Mouse (Mus musculus) limb, embryonic 12.5 days (tissue): Measurements from ENCODE around the gene Sf3a2. TPM values are rescaled to one million over a fixed set of nuclear protein-coding genes. Genes with fewer than 3 reads are reported as not detected.
"Not testable (repeated sequence)": the region's sequence is repeated elsewhere in the genome, so short reads cannot be mapped to it uniquely, and the experiment has no call there.

ENCODE experiments used
- ATAC-seq: fragments of 200-750 bp; cut with Nextera tagmentation; 2 replicates; pipeline ENCODE4 v1.8.0; 2017; ENCODE audit warnings: low read depth, moderate TSS enrichment; ENCODE audit not compliant: insufficient number of reproducible peaks, insufficient read depth, low FRiP score, low TSS enrichment
- H3K27ac ChIP-seq: fragments of 300-500 bp; sonication (generic); 2 replicates; pipeline ENCODE4 v1.5.1; 2016; ENCODE audit warnings: mild to moderate bottlenecking, moderate library complexity
- H3K27me3 ChIP-seq: fragments of 300-500 bp; sonication (generic); 2 replicates; pipeline ENCODE4 v1.6.1; 2016; ENCODE audit warnings: mild to moderate bottlenecking, moderate library complexity
- H3K36me3 ChIP-seq: fragments of 300-500 bp; sonication (generic); 2 replicates; pipeline ENCODE4 v1.6.1; 2016; ENCODE audit warnings: mild to moderate bottlenecking, moderate library complexity
- H3K4me1 ChIP-seq: fragments of 300-500 bp; sonication (generic); replicated peaks from 2 replicates; pipeline ENCODE4 v1.6.1; 2016
- H3K4me2 ChIP-seq: fragments of 300-500 bp; sonication (generic); 2 replicates; pipeline ENCODE4 v1.6.1; 2016; ENCODE audit warnings: mild to moderate bottlenecking, moderate library complexity
- H3K4me3 ChIP-seq: fragments of 300-500 bp; sonication (generic); replicated peaks from 2 replicates; pipeline ENCODE4 v1.5.1; 2016; ENCODE audit warnings: mild to moderate bottlenecking
- H3K9ac ChIP-seq: fragments of 300-500 bp; sonication (generic); replicated peaks from 2 replicates; pipeline ENCODE4 v1.6.1; 2016; ENCODE audit warnings: mild to moderate bottlenecking, moderate library complexity
- H3K9me3 ChIP-seq: fragments of 300-500 bp; sonication (generic); 2 replicates; pipeline ENCODE4 v1.6.1; 2016; ENCODE audit warnings: mild to moderate bottlenecking, moderate library complexity
- WGBS: fragments of 180-500 bp; shearing (Covaris S2); methylation state at CpG from one replicate; pipeline ENCODE4 v1.1.7; 2016; 5-methylcytosine and 5-hydroxymethylcytosine counted together
- polyA plus RNA-seq: library from polyadenylated mRNA; unstranded; fragments of >200 nt; fragmentation: Nextera tagmentation; extraction: Ambion mirVana; gene quantifications from 2 replicates; pipeline ENCODE4 v1.2.1, GENCODE M21; 2016

Sf3a2 gene
- polyA plus RNA-seq, 1 experiment from 2014 or later = 63.0 TPM

- peak overlapping the region; percentile 93 for H3K9ac ChIP-seq
- ATAC-seq = no peak
- peak overlapping the region; percentile 91 for H3K27ac ChIP-seq
- peak overlapping the region; percentile 77 for H3K4me3 ChIP-seq
- H3K27me3 ChIP-seq = no peaks in the 10 kb centered on the region
- peak overlapping the region; percentile 98 for H3K4me2 ChIP-seq
- H3K4me1 ChIP-seq = peaks cover 38% of the 10 kb centered on the region
- no peaks in the 10 kb centered on the region for H3K9me3 ChIP-seq
- WGBS = 7% methylated on average over 29 of the region's 29 CpGs
- peaks cover 27% of the 10 kb centered on the region for H3K36me3 ChIP-seq
Observed at GRCm38 (mm10) chr10:80827063-80827869, 29.3 kb downstream of the Sf3a2 start.

- H3K4me2 ChIP-seq = peak overlapping the region; percentile 98
- H3K4me1 ChIP-seq = peaks cover 38% of the 10 kb centered on the region
- peaks cover 27% of the 10 kb centered on the region for H3K36me3 ChIP-seq
- peaks cover 2% of the 10 kb centered on the region for H3K27me3 ChIP-seq
- no peak for ATAC-seq
- H3K9ac ChIP-seq = peak overlapping the region; percentile 93
- H3K27ac ChIP-seq = no peak overlapping the region
- peak overlapping the region; percentile 77 for H3K4me3 ChIP-seq
- no peaks in the 10 kb centered on the region for H3K9me3 ChIP-seq
- WGBS = 76% methylated on average over 10 of the region's 10 CpGs
Observed at GRCm38 (mm10) chr10:80827870-80828420, 29.9 kb downstream of the Sf3a2 start.

- H3K4me2 ChIP-seq = peak overlapping the region; percentile 98
- not testable (repeated sequence) for H3K27me3 ChIP-seq, H3K9me3 ChIP-seq, ATAC-seq, H3K27ac ChIP-seq, H3K9ac ChIP-seq
- H3K4me1 ChIP-seq = peaks cover 38% of the 10 kb centered on the region
- WGBS = 84% methylated on average over 8 of the region's 9 CpGs
- peak overlapping the region; percentile 77 for H3K4me3 ChIP-seq
- H3K36me3 ChIP-seq = peaks cover 27% of the 10 kb centered on the region
Observed at GRCm38 (mm10) chr10:80828587-80828986, 30.6 kb downstream of the Sf3a2 start.

- Histone ChIP-seq H3K4me2 (no peak overlapping the region), H3K36me3 (peaks cover 27% of the 10 kb centered on the region), H3K27ac (0 out of 2 replicates have a peak overlapping the region, but pooled peaks have one; percentile 12), H3K4me1 (peaks cover 39% of the 10 kb centered on the region), H3K9me3 (peaks cover 4% of the 10 kb centered on the region; the same call in 1 of the 2 replicates), H3K9ac (no peak overlapping the region), H3K27me3 (peaks cover 19% of the 10 kb centered on the region), H3K4me3 (peak overlapping the region; percentile 7; the same call in 1 of the 2 replicates)
- ATAC-seq = no peak
- WGBS = 73% methylated on average over 1 of the region's 1 CpGs
Observed at GRCm38 (mm10) chr10:80829359-80830278, 31.6 kb downstream of the Sf3a2 start.

GRCm38 (mm10) chr10:80831136-80831535 lies 33.1 kb downstream of the Sf3a2 start:
- Histone ChIP-seq H3K27ac (no peak overlapping the region), H3K4me3 (0 out of 2 replicates have a peak overlapping the region, but pooled peaks have one; percentile 9), H3K36me3 (peaks cover 27% of the 10 kb centered on the region), H3K9ac (no peak overlapping the region), H3K4me2 (0 out of 2 replicates have a peak overlapping the region, but pooled peaks have one; percentile 17), H3K9me3 (peaks cover 7% of the 10 kb centered on the region; the same call in 1 of the 2 replicates), H3K27me3 (peaks cover 34% of the 10 kb centered on the region), H3K4me1 (peaks cover 47% of the 10 kb centered on the region)
- 3% methylated on average over 9 of the region's 9 CpGs for WGBS
- no peak for ATAC-seq

GRCm38 (mm10) chr10:80832818-80833217 lies 34.8 kb downstream of the Sf3a2 start:
- H3K36me3 ChIP-seq = peaks cover 27% of the 10 kb centered on the region
- WGBS = 73% methylated on average over 7 of the region's 7 CpGs
- H3K4me1 ChIP-seq = peaks cover 43% of the 10 kb centered on the region
- no peak overlapping the region for H3K27ac ChIP-seq
- no peak overlapping the region for H3K4me3 ChIP-seq
- peaks cover 7% of the 10 kb centered on the region; the same call in 1 of the 2 replicates for H3K9me3 ChIP-seq
- no peak overlapping the region for H3K9ac ChIP-seq
- H3K4me2 ChIP-seq = no peak overlapping the region
- H3K27me3 ChIP-seq = peaks cover 51% of the 10 kb centered on the region
- ATAC-seq = no peak

- Histone ChIP-seq H3K4me1 (peaks cover 19% of the 10 kb centered on the region), H3K36me3 (0 out of 2 replicates have a peak, but pooled peaks cover 3% of the 10 kb centered on the region), H3K4me3 (peak overlapping the region; percentile 18), H3K27me3 (peaks cover 73% of the 10 kb centered on the region), H3K4me2 (0 out of 2 replicates have a peak overlapping the region, but pooled peaks have one; percentile 8), H3K27ac (no peak overlapping the region), H3K9me3 (peaks cover 7% of the 10 kb centered on the region; the same call in 1 of the 2 replicates), H3K9ac (no peak overlapping the region)
- ATAC-seq = no peak
- 49% methylated on average over 30 of the region's 30 CpGs for WGBS
Observed at GRCm38 (mm10) chr10:80835617-80836016, 37.6 kb downstream of the Sf3a2 start.

- H3K9ac ChIP-seq = no peak overlapping the region
- no peak for ATAC-seq
- peaks cover 9% of the 10 kb centered on the region; the same call in 1 of the 2 replicates for H3K4me1 ChIP-seq
- peaks cover 7% of the 10 kb centered on the region; the same call in 1 of the 2 replicates for H3K9me3 ChIP-seq
- no peak overlapping the region for H3K4me2 ChIP-seq
- peaks cover 86% of the 10 kb centered on the region for H3K27me3 ChIP-seq
- no peak overlapping the region for H3K4me3 ChIP-seq
- H3K27ac ChIP-seq = no peak overlapping the region
- no peaks in the 10 kb centered on the region for H3K36me3 ChIP-seq
- WGBS = 49% methylated on average over 7 of the region's 7 CpGs
Observed at GRCm38 (mm10) chr10:80836949-80837379, 39.0 kb downstream of the Sf3a2 start.

- H3K27ac ChIP-seq = no peak overlapping the region
- no peak for ATAC-seq
- H3K27me3 ChIP-seq = peaks cover 94% of the 10 kb centered on the region
- H3K9me3 ChIP-seq = peaks cover 7% of the 10 kb centered on the region; the same call in 1 of the 2 replicates
- 15% methylated on average over 2 of the region's 2 CpGs for WGBS
- H3K4me1 ChIP-seq = peaks cover 9% of the 10 kb centered on the region; the same call in 1 of the 2 replicates
- H3K4me2 ChIP-seq = no peak overlapping the region
- no peak overlapping the region for H3K4me3 ChIP-seq
- H3K9ac ChIP-seq = 0 out of 2 replicates have a peak overlapping the region, but pooled peaks have one; percentile 1
- no peaks in the 10 kb centered on the region for H3K36me3 ChIP-seq
Observed at GRCm38 (mm10) chr10:80837827-80838226, 39.8 kb downstream of the Sf3a2 start.

- H3K4me2 ChIP-seq = no peak overlapping the region
- 64% methylated on average over 2 of the region's 2 CpGs for WGBS
- peaks cover 7% of the 10 kb centered on the region; the same call in 1 of the 2 replicates for H3K9me3 ChIP-seq
- no peak overlapping the region for H3K27ac ChIP-seq
- peaks cover 94% of the 10 kb centered on the region for H3K27me3 ChIP-seq
- no peak for ATAC-seq
- no peaks in the 10 kb centered on the region for H3K36me3 ChIP-seq
- no peak overlapping the region for H3K4me3 ChIP-seq
- peaks cover 13% of the 10 kb centered on the region for H3K4me1 ChIP-seq
- 0 out of 2 replicates have a peak overlapping the region, but pooled peaks have one; percentile 1 for H3K9ac ChIP-seq
Observed at GRCm38 (mm10) chr10:80838346-80838912, 40.4 kb downstream of the Sf3a2 start.
